Mouse (Mus musculus) liver, embryonic 13.5 days (tissue): Measurements from ENCODE around the gene Abhd14a. TPM values are rescaled to one million over a fixed set of nuclear protein-coding genes. Genes with fewer than 3 reads are reported as not detected.

Experiments used
- ATAC-seq: fragments of 200-750 bp; cut with Nextera tagmentation; 2 replicates; pipeline ENCODE4 v1.8.0; 2017; ENCODE audit warnings: low read depth, mild to moderate bottlenecking, moderate number of reproducible peaks, moderate library complexity
- DNase-seq: peaks from one replicate; pipeline ENCODE4 v3.0.0; 2022
- H3K27ac ChIP-seq: fragments of 300-500 bp; sonication (generic); 2 replicates; pipeline ENCODE4 v1.5.1; 2015; ENCODE audit warnings: moderate library complexity, mild to moderate bottlenecking, inconsistent platforms
- H3K27me3 ChIP-seq: fragments of 300-500 bp; sonication (generic); 2 replicates; pipeline ENCODE4 v1.6.1; 2015; ENCODE audit warnings: mild to moderate bottlenecking, inconsistent platforms
- H3K36me3 ChIP-seq: fragments of 300-500 bp; sonication (generic); 2 replicates; pipeline ENCODE4 v1.6.1; 2015; ENCODE audit warnings: mild to moderate bottlenecking, inconsistent platforms
- H3K4me1 ChIP-seq: fragments of 300-500 bp; sonication (generic); replicated peaks from 2 replicates; pipeline ENCODE4 v1.6.1; 2015; ENCODE audit warnings: inconsistent platforms
- H3K4me2 ChIP-seq: fragments of 300-500 bp; sonication (generic); 2 replicates; pipeline ENCODE4 v1.6.1; 2015; ENCODE audit warnings: inconsistent platforms, mild to moderate bottlenecking, moderate library complexity
- H3K4me3 ChIP-seq: fragments of 300-500 bp; sonication (generic); replicated peaks from 2 replicates; pipeline ENCODE4 v1.5.1; 2015; ENCODE audit warnings: mild to moderate bottlenecking, inconsistent platforms
- H3K9ac ChIP-seq: fragments of 300-500 bp; sonication (generic); 2 replicates; pipeline ENCODE4 v1.6.1; 2015; ENCODE audit warnings: mild to moderate bottlenecking, inconsistent platforms
- H3K9me3 ChIP-seq: fragments of 300-500 bp; sonication (generic); replicated peaks from 2 replicates; pipeline ENCODE4 v1.6.1; 2016; ENCODE audit warnings: inconsistent platforms
- WGBS: fragments of 180-500 bp; shearing (Covaris S2); methylation state at CpG from one replicate; pipeline ENCODE4 v1.1.7; 2015; ENCODE audit not compliant: insufficient replicate concordance; 5-methylcytosine and 5-hydroxymethylcytosine counted together
- polyA plus RNA-seq: library from polyadenylated mRNA; unstranded; fragments of >200 nt; fragmentation: Nextera tagmentation; extraction: Ambion mirVana; gene quantifications from 2 replicates; pipeline ENCODE4 v1.2.1, GENCODE M21; 2015

The Abhd14a gene
- polyA plus RNA-seq, 1 experiment from 2014 or later, result 26.3 TPM

DNA sequence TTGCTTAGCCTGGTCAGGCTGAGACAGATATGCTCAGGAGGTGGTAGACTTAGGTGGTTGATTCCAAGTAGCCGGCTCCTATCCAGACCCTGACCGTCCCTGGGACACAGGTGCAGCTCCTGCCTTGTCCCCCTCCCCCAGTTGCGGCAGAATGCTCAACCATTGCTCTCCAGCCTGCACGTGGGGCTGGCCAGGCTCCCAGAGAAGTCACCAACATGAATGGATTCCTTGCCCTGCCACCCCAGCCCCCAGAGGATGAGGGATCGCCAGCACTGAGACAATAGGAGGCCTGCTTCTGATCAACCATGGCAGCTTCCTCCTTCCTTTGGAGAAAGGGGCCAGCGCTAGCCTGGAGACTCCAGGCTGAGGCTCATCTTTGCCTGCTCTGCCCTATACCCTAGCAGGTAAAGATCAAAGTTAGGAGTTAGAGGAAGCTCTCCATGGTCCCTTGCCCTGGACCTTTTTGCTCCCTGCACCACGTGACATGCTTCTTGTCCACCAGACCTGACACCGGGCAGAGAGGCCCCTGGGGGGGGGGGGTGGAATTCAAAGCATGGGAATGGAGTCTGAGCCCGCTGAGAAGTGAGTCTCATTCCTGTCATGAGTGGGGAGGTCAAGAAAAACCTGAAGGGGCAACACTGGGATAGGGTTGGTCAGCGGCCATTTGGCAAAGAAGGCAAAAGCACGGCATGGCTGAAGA is 54.5 kb downstream of the Abhd14a start:
- Histone ChIP-seq H3K27me3 (no peaks in the 10 kb centered on the region; the same call in 1 of the 2 replicates), H3K4me3 (no peak overlapping the region), H3K9ac (no peak overlapping the region), H3K4me1 (peaks cover 47% of the 10 kb centered on the region), H3K9me3 (no peaks in the 10 kb centered on the region), H3K4me2 (no peak overlapping the region), H3K27ac (no peak overlapping the region), H3K36me3 (no peaks in the 10 kb centered on the region)
- 66% methylated on average over 11 of the region's 11 CpGs for WGBS
- no peak for DNase-seq
- no peak for ATAC-seq

Other genes starting within 250 kb of the Abhd14a start
- 10.0 and 12.1 TPM in 2 replicates for gene Ppm1m, start 247.9 kb downstream of the Abhd14a start, polyA plus RNA-seq
- gene Twf2, start 244.6 kb downstream of the Abhd14a start, polyA plus RNA-seq, result 25.6 and 26.3 TPM in 2 replicates
- 0.07 TPM in 1 of 2 replicates, not detected in the other for gene Tlr9, start 225.1 kb downstream of the Abhd14a start, polyA plus RNA-seq
- 37.7 and 43.7 TPM in 2 replicates for gene Alas1, start 199.0 kb downstream of the Abhd14a start, polyA plus RNA-seq
- 27.4 and 27.8 TPM in 2 replicates for gene Poc1a, start 166.6 kb downstream of the Abhd14a start, polyA plus RNA-seq
- gene Dusp7, start 79.0 kb downstream of the Abhd14a start, polyA plus RNA-seq, result 3.8 and 4.1 TPM in 2 replicates
- 772 and 835 TPM in 2 replicates for gene Rpl29, start 18.2 kb downstream of the Abhd14a start, polyA plus RNA-seq
- gene Acy1, start 9.4 kb downstream of the Abhd14a start, polyA plus RNA-seq, result 31.2 and 32.2 TPM in 2 replicates
- gene Abhd14b, start 219 bp downstream of the Abhd14a start, polyA plus RNA-seq, result 16.7 and 18.2 TPM in 2 replicates
- gene Pcbp4, start 5.6 kb upstream of the Abhd14a start, polyA plus RNA-seq, result 12.7 and 13.2 TPM in 2 replicates
- 0.09 TPM in 1 of 2 replicates, not detected in the other for gene Gpr62, start 18.3 kb upstream of the Abhd14a start, polyA plus RNA-seq
- gene Rrp9, start 28.3 kb upstream of the Abhd14a start, polyA plus RNA-seq, result 44.2 and 47.6 TPM in 2 replicates
- gene Parp3, start 29.3 kb upstream of the Abhd14a start, polyA plus RNA-seq, result 0.71 and 0.75 TPM in 2 replicates
- not detected in 2 replicates for gene Iqcf1, start 52.3 kb upstream of the Abhd14a start, polyA plus RNA-seq
- not detected in 2 replicates for gene Iqcf5, start 66.9 kb upstream of the Abhd14a start, polyA plus RNA-seq
- gene Iqcf3, start 114.0 kb upstream of the Abhd14a start, polyA plus RNA-seq, result not detected in 2 replicates
- not detected in 2 replicates for gene Iqcf4, start 123.3 kb upstream of the Abhd14a start, polyA plus RNA-seq
- not detected in 2 replicates for gene Iqcf6, start 178.9 kb upstream of the Abhd14a start, polyA plus RNA-seq
- not detected in 2 replicates for gene Grm2, start 208.4 kb upstream of the Abhd14a start, polyA plus RNA-seq
- gene Tex264, start 238.2 kb upstream of the Abhd14a start, polyA plus RNA-seq, result 14.1 and 16.3 TPM in 2 replicates